14 mouse cellular contexts compared by ENCODE assay signal in genomic region chr13:99851026-99851425, GRCm38 (mm10). TPM values are rescaled to one million over a fixed set of nuclear protein-coding genes. Genes with fewer than 3 reads are reported as not detected.
DNase-seq lines count a peak whose midpoint lies in the region; ATAC-seq and TF ChIP-seq lines count a peak whose summit lies in the region.
"Had no signal": no experiment of that assay in that cellular context is flagged by ENCODE, and none has a peak within 500 bp of the region (broad histone marks: within the 10 kb centered on the region; RNA-seq: fewer than 3 reads in every experiment).

No protein-coding gene starts in this region.

- no peak for TF ChIP-seq CTCF in kidney, adult 2 months (conservative IDR thresholded peaks at IDR 0.05; ENCODE audit: insufficient read depth, insufficient read length, low read depth, low read length)
- no peak for TF ChIP-seq CTCF in lung, postnatal 0 days (IDR thresholded peaks at IDR 0.05)

- H3K4me2 ChIP-seq in lung, postnatal 0 days (replicated peaks; ENCODE audit: low read depth, low read length), result peak overlapping the region; percentile 41
- H3K4me2 ChIP-seq: hindbrain, embryonic 12.5 days had no signal

- peak; percentile 76 for TF ChIP-seq EP300 in lung, postnatal 0 days (IDR thresholded peaks at IDR 0.05)

- no peaks in the 10 kb centered on the region for H3K27me3 ChIP-seq in kidney, adult 2 months (replicated peaks; ENCODE audit: control insufficient read depth, insufficient read depth, low read length)
- no peaks in the 10 kb centered on the region for H3K27me3 ChIP-seq in lung, postnatal 0 days (replicated peaks; ENCODE audit: insufficient read depth, low read length)
- H3K27me3 ChIP-seq: hindbrain, embryonic 12.5 days had no signal

- intact Hi-C loops in heart, postnatal 14 days (cut with DNase I), result no loop called here
- intact Hi-C loops in left cerebral cortex, postnatal 4 days (cut with DNase I), result no loop called here

- TF ChIP-seq POLR2A in kidney, adult 2 months (IDR thresholded peaks at IDR 0.05; ENCODE audit: low read depth, low read length), result no peak

- ATAC-seq in lung, postnatal 0 days, result peak; percentile 72
- ATAC-seq: intestine, embryonic 16.5 days had no signal

- DNase-seq in kidney, adult 2 months, result peak; percentile 58
- no peak for DNase-seq in kidney, adult 18-20 months
- peak; percentile 65 for DNase-seq in heart, adult 8-10 months (ENCODE audit: low spot score)
- DNase-seq in heart, postnatal 14 days, result peak; percentile 27 to 35
- peak; percentile 72 for DNase-seq in lung, postnatal 0 days (ENCODE audit: low spot score)
- no peak for DNase-seq in thymus, adult 18-20 months
- DNase-seq in left cerebral cortex, postnatal 4 days, result no peak
- no peak for DNase-seq in embryo, embryonic 9.5 days (ENCODE audit: extremely low spot score)
- DNase-seq: B cell, adult 2 months; layer of hippocampus, postnatal 36 days had no signal

- H3K4me1 ChIP-seq in kidney, adult 2 months (ENCODE audit: control insufficient read depth, insufficient read depth, low read length), result peaks cover 5% of the 10 kb centered on the region; the same call in 1 of the 2 replicates
- no peaks in the 10 kb centered on the region for H3K4me1 ChIP-seq in lung, postnatal 0 days (ENCODE audit: insufficient read depth, low read depth, low read length)
- H3K4me1 ChIP-seq: hindbrain, embryonic 12.5 days had no signal

- H3K27ac ChIP-seq in kidney, adult 2 months (ENCODE audit: insufficient read depth, low read depth, low read length), result no peak overlapping the region
- H3K27ac ChIP-seq in lung, postnatal 0 days (ENCODE audit: low read length), result peak overlapping the region; percentile 74
- H3K27ac ChIP-seq: hindbrain, embryonic 12.5 days had no signal

- no peak overlapping the region for H3K4me3 ChIP-seq in kidney, adult 2 months (ENCODE audit: insufficient read depth, low read depth, low read length)
- H3K4me3 ChIP-seq in lung, postnatal 0 days (ENCODE audit: low read depth, low read length), result no peak overlapping the region
- H3K4me3 ChIP-seq: hindbrain, embryonic 12.5 days had no signal

- H3K9ac ChIP-seq in lung, postnatal 0 days (replicated peaks; ENCODE audit: low read depth), result no peak overlapping the region
- H3K9ac ChIP-seq: hindbrain, embryonic 12.5 days had no signal

- H3K9me3 ChIP-seq in lung, postnatal 0 days (ENCODE audit: low read length), result no peaks in the 10 kb centered on the region
- H3K9me3 ChIP-seq: hindbrain, embryonic 12.5 days had no signal

- 29% methylated on average over 4 of the region's 4 CpGs for WGBS in kidney, adult 2 months
- 21% methylated on average over 4 of the region's 4 CpGs for WGBS in lung, postnatal 0 days

- H3K36me3 ChIP-seq in kidney, adult 2 months (ENCODE audit: control insufficient read depth, insufficient read depth, low read length), result no peaks in the 10 kb centered on the region
- no peaks in the 10 kb centered on the region for H3K36me3 ChIP-seq in lung, postnatal 0 days (ENCODE audit: insufficient read depth, low read length)
- H3K36me3 ChIP-seq: G1E; hindbrain, embryonic 12.5 days had no signal

RNA-seq across cellular contexts. Expression of gene Cartpt, which starts 49.9 kb away (rescaled TPM):
- polyA plus RNA-seq in kidney, adult 2 months (2012; rRNA removed), result not detected in 2 replicates
- not detected for total RNA-seq in heart, adult 8-10 months (2022)
- under 1 TPM in 1 of 2 experiments, not detected in 1; 0.36 TPM for total RNA-seq in heart, postnatal 14 days (2021)
- 0.27 and 0.64 TPM in 2 replicates for polyA plus RNA-seq in lung, postnatal 0 days (2015; fragmentation: Nextera tagmentation; extraction: Ambion mirVana)
- total RNA-seq in left cerebral cortex, postnatal 4 days (2021), result 1 to 10 TPM; 5.9 to 7.4 TPM
- total RNA-seq: neutrophil, adult 5-6 weeks had no signal
- polyA plus RNA-seq: G1E had no signal

Comparison
In these comparisons a context has a peak if more than half of its experiments do, and no peak if none do; other contexts are left out.
1. DNase-seq: peak in kidney, adult 2 months (single experiment), heart, adult 8-10 months (single experiment), heart, postnatal 14 days (2 of 2) and lung, postnatal 0 days (single experiment); none in kidney, adult 18-20 months (single experiment), thymus, adult 18-20 months (0 of 2), left cerebral cortex, postnatal 4 days (single experiment) and embryo, embryonic 9.5 days (single experiment).
2. RNA of gene Cartpt, which starts 49.9 kb away (total RNA-seq): 5.9 to 7.4 TPM in left cerebral cortex, postnatal 4 days; 0.36 TPM in heart, postnatal 14 days and not detected in heart, adult 8-10 months; every median in the first group is over 4 times any median in the second.